Mouse (Mus musculus) E14TG2a.4 (cell line): ENCODE data around the gene Zbtb39.
"Not testable (repeated sequence)": the region's sequence is repeated elsewhere in the genome, so short reads cannot be mapped to it uniquely, and the experiment has no call there.

Source experiments
- H3K27me3 ChIP-seq: 2 replicates; pipeline ENCODE4 v1.6.1; 2014; ENCODE audit warnings: low read length, control low read depth; ENCODE audit not compliant: insufficient read depth
- H3K36me3 ChIP-seq: 2 replicates; pipeline ENCODE4 v1.6.1; 2014; ENCODE audit warnings: low read length, control low read depth; ENCODE audit not compliant: insufficient read depth
- H3K4me1 ChIP-seq: replicated peaks from 2 replicates; pipeline ENCODE4 v1.6.1; 2014; ENCODE audit warnings: low read depth, low read length, control low read depth
- H3K4me3 ChIP-seq: replicated peaks from 2 replicates; pipeline ENCODE4 v1.5.1; 2014; ENCODE audit warnings: mild to moderate bottlenecking, low read length
- H3K9me3 ChIP-seq: 2 replicates; pipeline ENCODE4 v1.6.1; 2014; ENCODE audit warnings: low read length, control low read depth
- CTCF ChIP-seq: conservative IDR thresholded peaks from 2 replicates; pipeline ENCODE4 v1.5.1; 2014; ENCODE audit warnings: low read length
- NANOG ChIP-seq: IDR thresholded peaks from 2 replicates; pipeline ENCODE4 v1.6.1; 2014; ENCODE audit warnings: borderline replicate concordance, low read length, mixed read lengths
- POU5F1 ChIP-seq: IDR thresholded peaks from 2 replicates; pipeline ENCODE4 v1.6.1; 2014; ENCODE audit warnings: low read length, borderline replicate concordance

Zbtb39 gene

GRCm38 (mm10) chr10:127755770-127756468, 16.6 kb downstream of the Zbtb39 start:
- Histone ChIP-seq H3K27me3 (peaks cover 10% of the 10 kb centered on the region), H3K36me3 (no peaks in the 10 kb centered on the region), H3K4me3 (peak overlapping the region; percentile 37), H3K9me3 (peaks cover 6% of the 10 kb centered on the region; the same call in 1 of the 2 replicates), H3K4me1 (peaks cover 17% of the 10 kb centered on the region)
- TF ChIP-seq POU5F1 (no peak), NANOG (no peak), CTCF (no peak)

DNA sequence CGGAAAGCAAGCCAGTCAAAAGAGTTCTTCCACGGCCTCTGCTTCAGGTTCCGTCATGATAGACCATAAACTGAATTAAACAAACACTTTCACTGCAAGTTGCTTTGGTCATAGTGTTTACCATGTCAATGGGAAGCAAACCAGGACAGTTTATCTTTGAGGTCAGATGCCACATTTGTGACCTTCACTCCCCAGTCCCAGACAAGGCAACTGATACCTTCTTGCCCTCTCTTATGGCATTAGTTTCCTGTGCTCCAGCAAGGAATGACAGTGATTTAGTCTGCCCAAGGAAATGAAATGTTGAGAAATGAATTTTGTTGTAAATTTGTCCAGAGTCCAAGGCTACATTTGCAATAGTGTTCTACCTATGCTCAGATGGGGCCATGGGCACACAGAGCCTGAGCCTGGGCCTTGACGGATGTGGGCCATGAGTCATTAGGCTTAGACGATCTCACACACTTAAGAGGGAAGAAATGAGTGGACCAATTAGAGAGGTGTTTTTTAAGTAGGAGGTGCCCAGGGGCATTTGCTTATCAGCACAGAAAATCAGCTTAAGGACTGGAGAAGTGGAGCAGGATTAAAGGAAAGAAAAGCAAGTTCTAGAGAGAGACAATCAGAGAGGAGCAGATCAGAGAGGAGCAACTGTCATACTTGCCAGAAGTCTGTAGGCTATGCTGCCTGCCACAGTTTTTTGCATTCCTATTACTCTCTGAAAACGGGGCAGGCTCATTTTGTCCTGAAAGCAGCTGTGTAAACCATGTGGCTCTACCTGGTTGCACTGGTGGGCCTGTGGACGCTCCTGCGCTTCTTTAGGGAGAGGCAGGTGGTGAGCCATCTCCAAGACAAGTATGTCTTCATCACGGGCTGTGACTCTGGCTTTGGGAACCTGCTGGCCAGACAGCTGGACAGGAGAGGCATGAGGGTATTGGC, 20.1 kb downstream of the Zbtb39 start, which contains the start of the genes Rdh1 and Rdh16f1:
TSS of gene Rdh1 (plus strand) at position 541 of the 930 bp plus-strand sequence.
TSS of gene Rdh16f1 (plus strand) at position 607 of the 930 bp plus-strand sequence.
- Histone ChIP-seq H3K27me3 (peaks cover 4% of the 10 kb centered on the region; the same call in 1 of the 2 replicates), H3K36me3 (no peaks in the 10 kb centered on the region), H3K4me1 (peaks cover 9% of the 10 kb centered on the region), H3K9me3 (peaks cover 6% of the 10 kb centered on the region; the same call in 1 of the 2 replicates), H3K4me3 (no peak within 1 kb of the TSS)
- TF ChIP-seq NANOG = no peak
- TF ChIP-seq CTCF = no peak
- TF ChIP-seq POU5F1 = no peak

DNA sequence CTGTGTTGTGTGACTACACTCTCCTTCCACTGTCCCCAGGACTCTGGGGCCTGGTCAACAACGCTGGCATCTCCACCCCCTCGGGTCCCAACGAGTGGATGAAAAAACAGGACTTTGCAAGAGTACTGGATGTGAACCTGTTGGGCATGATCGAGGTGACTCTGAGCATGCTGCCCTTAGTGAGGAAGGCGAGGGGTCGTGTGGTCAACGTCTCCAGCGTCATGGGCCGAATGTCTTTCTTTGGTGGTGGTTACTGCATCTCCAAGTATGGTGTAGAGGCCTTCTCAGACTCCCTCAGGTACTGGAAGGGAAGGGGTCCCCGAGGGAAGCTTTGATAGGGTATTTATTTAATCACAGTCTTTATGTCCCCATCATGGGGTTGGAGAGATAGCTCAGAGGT, 23.6 kb downstream of the Zbtb39 start:
- H3K4me3 ChIP-seq, H3K9me3 ChIP-seq, H3K27me3 ChIP-seq, H3K36me3 ChIP-seq, H3K4me1 ChIP-seq: not testable (repeated sequence)

DNA sequence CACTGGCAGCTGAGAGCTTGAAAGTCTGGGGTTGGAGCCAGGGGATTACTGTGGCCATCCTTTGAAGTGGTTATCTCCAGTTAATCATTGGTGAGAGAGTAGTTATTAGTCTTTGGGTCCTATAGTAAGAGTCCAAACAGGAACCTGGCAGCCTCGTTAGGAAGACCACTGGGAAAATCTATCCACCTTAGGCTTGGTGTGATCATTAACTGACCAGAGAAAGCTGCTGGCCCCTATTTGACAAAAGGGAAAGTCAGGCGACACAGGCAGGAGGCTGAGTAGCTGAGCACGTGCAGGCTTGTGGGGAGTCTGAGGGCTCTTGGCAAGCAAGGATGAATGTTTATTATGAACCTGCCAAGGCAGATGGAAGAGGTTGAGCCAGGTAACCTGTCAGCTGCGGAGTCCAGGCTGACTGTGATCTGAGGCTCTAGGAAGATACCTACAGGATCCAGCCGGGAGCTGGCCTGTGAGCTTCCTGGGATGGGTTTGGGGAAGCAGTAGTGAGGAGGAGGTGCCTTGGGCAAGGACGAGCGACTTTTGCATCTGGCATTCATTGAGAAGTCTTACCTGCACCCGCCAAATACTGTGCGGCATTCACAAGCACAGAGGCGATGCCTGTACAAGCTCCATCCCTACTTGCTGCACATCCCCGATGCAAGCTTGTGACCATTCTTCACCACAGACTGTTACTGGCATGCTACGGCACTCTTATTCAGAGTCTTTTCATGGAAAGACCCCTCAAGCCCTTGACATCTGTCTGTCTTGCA, 24.8 kb downstream of the Zbtb39 start:
- Histone ChIP-seq H3K4me3 (no peak overlapping the region), H3K36me3 (no peaks in the 10 kb centered on the region), H3K4me1 (no peaks in the 10 kb centered on the region), H3K9me3 (0 out of 2 replicates have a peak, but pooled peaks cover 3% of the 10 kb centered on the region), H3K27me3 (peaks cover 4% of the 10 kb centered on the region; the same call in 1 of the 2 replicates)
- no peak for TF ChIP-seq CTCF
- TF ChIP-seq NANOG = no peak
- TF ChIP-seq POU5F1 = no peak

DNA sequence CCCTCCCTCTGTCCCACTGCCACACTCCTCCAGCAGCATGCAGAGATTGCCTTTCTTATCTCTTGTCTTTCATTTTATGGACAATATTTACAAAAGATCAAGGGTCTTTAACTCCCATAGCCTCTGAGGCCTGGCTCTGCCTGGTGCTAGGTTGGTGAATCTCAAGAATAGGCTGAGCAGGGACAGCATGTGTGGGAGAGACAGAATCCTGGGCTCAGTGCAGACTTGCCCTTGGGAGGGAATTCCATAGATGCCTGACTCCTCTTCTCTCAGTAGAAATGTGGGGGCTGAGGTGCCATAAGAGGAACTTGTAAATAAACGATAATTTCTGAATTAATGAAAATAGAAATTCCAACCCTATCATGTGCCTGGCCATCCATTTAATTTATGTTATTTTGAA, 27.2 kb downstream of the Zbtb39 start:
- Histone ChIP-seq H3K4me3 (no peak overlapping the region), H3K36me3 (no peaks in the 10 kb centered on the region), H3K4me1 (no peaks in the 10 kb centered on the region), H3K9me3 (peaks cover 10% of the 10 kb centered on the region; the same call in 1 of the 2 replicates), H3K27me3 (peaks cover 4% of the 10 kb centered on the region; the same call in 1 of the 2 replicates)
- no peak for TF ChIP-seq NANOG

DNA sequence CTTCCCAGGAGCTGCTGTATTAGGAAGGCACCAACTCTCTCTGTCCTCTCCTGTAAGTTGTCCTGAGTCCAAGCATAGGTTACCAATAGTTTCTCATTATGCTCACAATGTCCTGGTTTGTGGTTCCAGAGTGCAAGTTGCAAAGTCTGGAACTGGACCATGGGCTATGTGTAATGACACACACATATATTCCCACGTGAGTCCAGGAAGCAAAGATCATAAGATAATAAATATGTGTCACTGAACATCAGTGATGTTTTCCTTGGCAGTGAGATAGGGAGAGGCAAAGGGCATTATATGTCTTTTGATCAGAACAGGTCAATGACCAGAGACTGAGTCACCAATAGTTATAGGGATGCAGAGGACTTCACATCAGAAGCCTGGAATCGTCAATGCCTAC, 36.7 kb downstream of the Zbtb39 start, which contains the start of gene Rdh9:
TSS of gene Rdh9 (plus strand) at position 376 of the 400 bp plus-strand sequence.
- Histone ChIP-seq H3K36me3 (no peaks in the 10 kb centered on the region), H3K27me3 (no peaks in the 10 kb centered on the region), H3K4me3 (no peak within 1 kb of the TSS), H3K4me1 (no peaks in the 10 kb centered on the region), H3K9me3 (no peaks in the 10 kb centered on the region)
- TF ChIP-seq POU5F1 = no peak
- TF ChIP-seq CTCF = no peak
- no peak for TF ChIP-seq NANOG

GRCm38 (mm10) chr10:127782321-127782720, 43.0 kb downstream of the Zbtb39 start:
- not testable (repeated sequence) for H3K4me3 ChIP-seq, H3K4me1 ChIP-seq, H3K27me3 ChIP-seq, H3K36me3 ChIP-seq
- H3K9me3 ChIP-seq = peaks cover 54% of the 10 kb centered on the region

- H3K4me1 ChIP-seq, H3K36me3 ChIP-seq, H3K4me3 ChIP-seq, H3K27me3 ChIP-seq: not testable (repeated sequence)
- H3K9me3 ChIP-seq = peaks cover 77% of the 10 kb centered on the region
These were observed 46.1 kb downstream of the Zbtb39 start for GRCm38 (mm10) chr10:127785411-127785810.
